Mouse (Mus musculus) brain, embryonic 14.5 days (tissue): ENCODE results near the gene Sox15. TPM values are rescaled to one million over a fixed set of nuclear protein-coding genes. Genes with fewer than 3 reads are reported as not detected.

Experiments used
- DNase-seq: peaks from one replicate; pipeline ENCODE4 v3.0.0-alpha.2; 2011; ENCODE audit warnings: low read depth
- CTCF ChIP-seq: fragments of 200-500 bp; IDR thresholded peaks from 2 replicates; pipeline ENCODE4 v1.5.1; 2012; ENCODE audit warnings: inconsistent platforms, mild to moderate bottlenecking, moderate library complexity, borderline replicate concordance; ENCODE audit not compliant: insufficient read depth, insufficient read length; ENCODE audit errors: extremely low read depth
- POLR2A ChIP-seq: fragments of 200-500 bp; IDR thresholded peaks from 2 replicates; pipeline ENCODE4 v1.6.1; 2012; ENCODE audit warnings: mild to moderate bottlenecking, inconsistent platforms, borderline replicate concordance; ENCODE audit not compliant: poor library complexity, insufficient read depth, insufficient read length, severe bottlenecking; ENCODE audit errors: extremely low read depth
- polyA plus RNA-seq: library from polyadenylated mRNA; depleted of rRNA; stranded (reverse); fragments of >200 nt; gene quantifications from 2 replicates; pipeline ENCODE4 v1.2.3, GENCODE M21; 2012

Sox15 gene
- polyA plus RNA-seq, 1 experiment = not detected

DNA sequence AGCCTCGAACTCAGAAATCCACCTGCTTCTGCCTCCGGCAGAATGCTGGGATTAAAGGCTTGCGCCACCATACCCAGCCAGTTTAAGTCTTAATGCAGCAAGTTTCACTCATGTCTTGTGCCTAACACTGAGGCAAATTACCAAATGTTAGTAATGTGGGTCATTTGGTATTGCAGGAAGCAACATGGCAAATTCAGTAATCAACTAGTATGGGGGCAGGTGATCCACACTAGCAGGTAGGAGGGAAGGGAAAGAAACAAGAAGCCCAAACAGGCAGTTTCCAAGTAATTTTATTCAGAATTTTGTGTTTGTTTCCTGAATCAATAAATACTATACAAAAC lies 11.5 kb downstream of the Sox15 start:
- no peak for DNase-seq
- TF ChIP-seq POLR2A (no peak), CTCF (no peak)

GRCm38 (mm10) chr11:69670786-69671725 lies 15.9 kb downstream of the Sox15 start:
- peak; percentile 49; the same call in 1 of the 2 replicates for TF ChIP-seq POLR2A
- no peak for TF ChIP-seq CTCF
- peak; percentile 98 for DNase-seq

- DNase-seq = no peak
- TF ChIP-seq CTCF (no peak), POLR2A (no peak)
Measured at GRCm38 (mm10) chr11:69671726-69672124, 16.6 kb downstream of the Sox15 start.

DNA sequence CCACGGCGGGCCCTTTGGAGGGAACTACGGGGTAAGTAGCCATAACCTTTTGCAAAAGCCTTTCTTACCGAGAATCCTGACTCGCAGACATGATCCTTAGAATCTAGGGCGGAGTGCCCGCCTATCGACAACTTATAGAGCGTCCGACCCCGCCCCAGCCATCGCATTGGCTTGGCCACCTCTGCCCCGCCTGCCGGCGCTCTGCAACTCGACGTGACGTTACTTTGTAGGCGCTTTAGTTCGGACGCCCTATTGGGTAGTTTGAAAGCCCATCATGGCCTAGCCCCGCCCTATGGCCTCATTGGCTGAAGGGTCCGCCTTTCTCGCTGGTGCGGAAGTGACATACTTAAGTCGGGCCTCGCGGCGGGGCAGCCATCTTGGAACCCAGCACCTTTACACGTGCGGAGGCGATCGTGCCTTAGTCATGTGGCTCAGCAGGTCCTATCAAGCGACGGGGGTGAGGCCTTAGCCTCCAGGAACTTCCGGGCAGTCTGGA lies 17.1 kb downstream of the Sox15 start, which contains the start of gene Eif4a1:
Gene Eif4a1, minus strand, starts transcription at position 213 of the 496 bp plus-strand sequence.
- TF ChIP-seq POLR2A (peak; percentile 80; the same call in 1 of the 2 replicates), CTCF (no peak)
- DNase-seq = peak; percentile 100

DNA sequence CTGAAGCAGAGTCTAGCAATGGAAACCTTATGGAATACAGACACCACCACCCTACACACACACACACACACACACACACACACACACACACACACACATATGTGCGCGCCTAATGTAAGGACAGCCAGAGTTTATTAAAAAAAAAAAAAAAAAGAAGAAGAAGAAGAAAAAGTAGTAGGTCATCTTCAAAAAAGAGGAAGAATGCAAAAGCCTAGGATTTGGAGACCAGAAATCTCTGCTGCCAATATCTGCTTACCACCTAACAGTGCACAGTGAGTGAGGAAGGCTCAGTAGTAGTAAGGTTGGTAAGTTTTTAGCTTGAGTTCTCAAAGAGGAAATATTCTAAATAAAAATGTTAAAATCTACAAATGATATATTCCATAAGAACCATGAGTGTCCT lies 24.0 kb downstream of the Sox15 start:
- no peak for TF ChIP-seq POLR2A
- no peak for TF ChIP-seq CTCF
- no peak for DNase-seq

DNA sequence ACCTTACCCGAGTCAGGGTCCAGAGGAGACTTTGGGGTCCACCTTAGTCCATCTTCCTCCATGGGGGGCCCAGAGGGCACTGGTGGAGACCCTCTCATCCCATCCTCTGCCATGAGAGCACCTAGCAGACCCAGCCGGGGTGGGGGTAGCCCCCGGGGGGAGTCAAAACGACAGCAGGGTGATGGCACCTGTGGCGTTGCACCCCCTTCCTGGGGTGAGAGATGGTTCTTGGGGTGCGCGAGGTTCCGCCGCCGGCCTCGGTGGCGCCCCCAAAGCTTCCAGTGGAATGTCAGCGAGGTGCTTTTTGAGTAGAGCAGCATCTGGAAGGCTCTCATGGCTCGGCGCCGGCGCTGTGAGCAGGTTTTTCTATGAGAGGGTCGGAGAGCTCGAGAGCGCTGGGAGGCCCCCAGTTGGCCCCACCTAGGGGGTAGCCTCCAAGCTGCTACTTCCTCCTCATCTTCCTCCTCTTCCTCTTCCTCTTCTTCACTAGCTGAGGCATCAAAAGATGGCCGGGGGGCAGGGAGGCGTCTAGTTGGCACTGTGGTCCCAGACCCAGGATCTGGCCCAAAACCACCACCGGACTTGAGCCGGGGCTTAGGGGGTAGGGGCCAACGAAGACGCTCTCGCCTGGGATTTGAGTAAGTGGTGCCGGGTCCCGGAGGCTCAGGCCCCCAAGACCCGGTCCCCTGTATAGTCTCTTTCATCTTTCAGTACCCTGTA lies 25.2 kb downstream of the Sox15 start:
- DNase-seq = no peak
- TF ChIP-seq POLR2A = no peak
- TF ChIP-seq CTCF = no peak

DNA sequence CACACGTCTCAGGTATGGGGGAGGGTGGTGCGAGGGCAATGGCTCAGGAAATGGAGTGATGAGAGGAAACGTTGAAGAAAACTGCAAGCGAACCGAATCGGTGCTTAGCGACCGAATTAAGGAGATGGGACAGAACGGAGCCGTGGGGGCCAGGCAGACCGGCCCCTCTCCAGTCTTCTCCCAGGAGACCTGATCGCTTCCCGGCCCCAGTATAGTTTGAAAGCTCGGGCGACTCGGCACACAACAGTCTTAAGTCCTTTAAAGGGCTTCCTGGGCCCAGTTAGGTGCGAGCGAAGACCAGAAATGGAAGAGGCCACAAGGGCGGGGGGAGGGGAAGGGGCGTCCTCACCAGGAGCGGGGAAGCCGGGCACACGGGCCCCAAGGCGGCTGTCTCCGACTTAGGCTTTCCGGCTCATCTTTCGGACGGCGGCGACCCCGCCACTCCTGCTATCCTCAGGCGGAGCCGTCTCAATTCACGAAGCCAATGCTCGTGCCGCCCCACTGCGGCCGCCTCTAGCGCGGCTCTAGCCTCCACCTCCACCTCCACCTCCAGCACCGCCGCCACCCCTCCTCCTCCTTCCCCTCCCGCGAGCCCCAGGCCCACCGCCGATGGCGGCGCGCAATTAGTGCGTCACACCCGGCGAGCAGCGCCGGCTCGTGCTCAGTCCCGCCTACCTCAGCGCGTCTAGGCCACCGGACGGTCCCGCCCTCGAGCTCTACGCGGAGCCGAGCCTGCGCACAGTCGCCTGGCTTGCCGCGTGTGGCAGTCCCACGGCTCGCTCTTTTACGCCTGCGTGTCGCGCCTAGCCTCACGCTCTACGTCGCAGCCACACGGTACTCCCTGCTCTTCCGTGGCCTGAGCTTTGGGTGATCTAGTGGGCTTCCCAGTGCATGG lies 26.4 kb downstream of the Sox15 start, which contains the start of gene Senp3:
Gene Senp3, minus strand, starts transcription at position 771 of the 895 bp plus-strand sequence.
- TF ChIP-seq CTCF (no peak), POLR2A (peak; percentile 72)
- DNase-seq = peak; percentile 99

- DNase-seq = no peak
- TF ChIP-seq CTCF = no peak
Measured at GRCm38 (mm10) chr11:69682209-69682839, 27.2 kb downstream of the Sox15 start.

DNA sequence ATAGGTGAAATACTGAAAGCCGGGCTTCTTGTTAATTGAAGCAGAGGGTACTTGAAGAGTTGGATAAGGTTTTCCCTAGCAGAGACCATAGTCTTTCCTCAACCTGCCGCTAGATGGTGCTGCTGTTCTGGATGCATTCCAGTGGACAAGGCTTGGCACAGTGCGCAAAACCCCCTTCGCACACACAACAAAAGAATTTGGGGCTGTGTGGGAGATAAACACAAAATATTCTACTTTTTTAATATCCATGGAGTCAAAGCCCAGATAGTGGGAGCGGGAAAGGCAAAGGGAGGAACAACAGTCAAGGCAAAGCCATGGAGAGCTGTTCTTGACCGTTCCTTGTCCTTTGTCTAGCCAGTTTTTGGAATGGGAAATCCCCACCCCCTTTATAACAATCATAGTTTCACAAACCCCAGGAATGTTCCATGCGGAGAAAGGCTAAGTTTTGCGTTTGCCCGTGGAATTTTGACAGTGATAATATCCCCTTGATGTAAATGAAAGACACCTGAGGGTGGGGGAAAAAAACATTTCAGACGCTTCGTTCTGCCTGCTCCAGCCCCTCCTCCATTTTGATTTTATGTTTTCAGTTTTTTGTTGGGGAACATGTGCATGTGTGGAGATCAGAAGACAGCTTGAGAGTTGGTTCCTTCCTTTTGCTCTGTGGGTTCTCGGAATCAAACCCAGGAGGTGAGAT lies 27.9 kb downstream of the Sox15 start:
- TF ChIP-seq POLR2A (0 out of 2 replicates have a peak, but pooled peaks have one; percentile 12), CTCF (peak; percentile 92)
- DNase-seq = peak; percentile 97

DNA sequence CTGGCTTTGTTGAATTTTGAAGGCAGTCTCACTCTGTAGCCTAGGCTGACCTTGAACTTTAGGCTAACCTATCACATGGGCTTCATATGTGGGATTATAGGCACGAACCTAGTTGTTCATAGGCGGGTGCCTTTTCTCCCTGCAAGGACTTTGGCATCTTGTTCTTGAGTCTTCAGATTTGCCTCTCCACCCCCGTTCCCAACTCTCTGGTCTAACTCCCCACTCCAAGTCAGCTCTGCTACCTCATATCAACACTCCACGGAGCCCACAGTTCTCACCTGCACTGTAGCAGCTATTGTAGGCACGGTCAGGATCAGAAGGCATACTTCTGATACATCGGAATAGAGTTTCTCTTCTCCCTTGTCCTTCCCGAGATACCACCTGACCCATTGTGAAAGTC lies 28.5 kb downstream of the Sox15 start:
- TF ChIP-seq CTCF (no peak), POLR2A (no peak)

DNA sequence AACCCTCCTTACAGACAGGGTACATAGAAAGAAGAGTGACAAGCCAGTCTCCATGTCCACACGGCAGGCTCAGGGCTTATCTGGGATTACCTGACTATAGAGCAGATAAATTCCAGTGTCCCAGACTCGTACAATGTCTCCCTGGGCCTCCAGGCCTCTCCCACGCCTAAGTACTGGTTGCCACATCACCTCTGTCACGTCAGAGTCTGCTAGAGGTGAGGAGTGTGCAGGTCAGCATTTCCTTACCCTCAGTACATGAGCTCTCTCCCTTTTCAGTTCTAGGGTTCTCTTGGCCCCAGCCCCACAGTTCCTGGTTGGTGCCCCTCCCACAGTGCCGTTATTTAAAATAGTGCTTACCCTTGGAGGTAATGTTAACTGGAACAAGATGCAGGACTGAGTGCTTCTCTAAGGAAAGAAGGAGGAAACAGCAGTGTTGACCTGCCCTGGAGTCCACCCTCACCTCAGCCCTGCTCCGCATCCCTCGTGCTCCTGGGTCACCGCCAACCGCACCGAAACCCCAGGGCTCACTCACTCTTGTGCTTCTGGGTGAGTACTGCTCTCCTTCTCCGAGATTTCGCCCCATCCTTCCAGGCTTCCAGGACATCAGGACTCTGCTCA lies 29.1 kb downstream of the Sox15 start:
- DNase-seq = no peak
- TF ChIP-seq CTCF = no peak
- no peak for TF ChIP-seq POLR2A

More for the DNA sequence above, 28.5 kb downstream of the Sox15 start:
- DNase-seq = no peak
